Mouse (Mus musculus): ENCODE data around the gene Sidt1. TPM values are rescaled to one million over a fixed set of nuclear protein-coding genes. Genes with fewer than 3 reads are reported as not detected.

The Sidt1 gene
- polyA plus RNA-seq, 1 experiment from 2014 or later = 0.05 TPM

DNA sequence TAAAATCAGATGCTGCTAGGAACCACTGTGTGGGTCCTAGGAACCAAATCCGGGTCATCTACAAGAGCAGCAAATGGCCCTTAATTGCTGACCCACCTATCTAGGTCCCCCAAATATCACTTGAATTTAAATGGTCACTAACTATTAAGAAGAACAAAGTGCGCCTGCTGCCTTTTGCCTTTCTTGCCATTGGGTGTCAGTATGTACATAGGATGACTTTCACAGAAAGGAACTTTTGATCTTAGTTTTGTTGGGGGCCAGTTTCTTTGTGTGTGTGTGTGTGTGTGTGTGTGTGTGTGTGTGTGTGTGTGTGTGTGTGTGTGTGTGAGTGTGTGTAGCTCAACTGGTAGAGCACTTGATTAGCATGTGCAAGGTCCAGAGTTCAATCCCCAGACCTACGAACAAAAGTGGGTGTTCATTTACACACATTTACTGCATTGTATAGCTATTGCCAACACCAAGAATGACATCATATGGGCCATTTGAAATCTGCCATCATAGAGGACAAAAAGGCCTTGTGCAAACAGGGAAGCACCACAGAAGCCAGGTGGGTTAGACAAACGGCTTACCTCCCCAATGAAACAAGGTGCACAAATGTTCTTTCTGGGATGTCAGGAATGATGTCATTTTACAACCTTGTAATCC lies 43.9 kb downstream of the Sidt1 start:
- no peak overlapping the region for H3K27ac ChIP-seq (ENCODE audit: low read length)
- no peak for ATAC-seq (ENCODE audit: low read depth)
- H3K9me3 ChIP-seq (replicated peaks; ENCODE audit: control insufficient read depth, low read length) = no peaks in the 10 kb centered on the region
- H3K9ac ChIP-seq (ENCODE audit: low read depth, low read length) = no peak overlapping the region
- H3K4me3 ChIP-seq (ENCODE audit: low read depth, low read length) = no peak overlapping the region
- 59% methylated on average over 4 of the region's 4 CpGs for WGBS (ENCODE audit: insufficient replicate concordance)
- H3K4me2 ChIP-seq (ENCODE audit: low read depth, low read length) = no peak overlapping the region
- no peaks in the 10 kb centered on the region for H3K27me3 ChIP-seq (ENCODE audit: control insufficient read depth, insufficient read depth, low read depth, low read length)
- H3K36me3 ChIP-seq (ENCODE audit: control insufficient read depth, insufficient read depth) = no peaks in the 10 kb centered on the region
- H3K4me1 ChIP-seq (ENCODE audit: control insufficient read depth, low read depth, low read length) = no peaks in the 10 kb centered on the region

GRCm38 (mm10) chr16:44287356-44287950 lies 45.5 kb downstream of the Sidt1 start:
- WGBS (ENCODE audit: insufficient replicate concordance) = 40% methylated on average over 7 of the region's 7 CpGs
- no peak for ATAC-seq (ENCODE audit: low read depth)
- no peaks in the 10 kb centered on the region for H3K4me1 ChIP-seq (ENCODE audit: control insufficient read depth, low read depth, low read length)
- H3K4me2 ChIP-seq (ENCODE audit: low read depth, low read length) = no peak overlapping the region
- no peak overlapping the region for H3K9ac ChIP-seq (ENCODE audit: low read depth, low read length)
- no peak overlapping the region for H3K27ac ChIP-seq (ENCODE audit: low read length)
- no peaks in the 10 kb centered on the region for H3K36me3 ChIP-seq (ENCODE audit: control insufficient read depth, insufficient read depth)
- H3K9me3 ChIP-seq (replicated peaks; ENCODE audit: control insufficient read depth, low read length) = no peaks in the 10 kb centered on the region
- H3K27me3 ChIP-seq (ENCODE audit: control insufficient read depth, insufficient read depth, low read depth, low read length) = no peaks in the 10 kb centered on the region
- H3K4me3 ChIP-seq (ENCODE audit: low read depth, low read length) = no peak overlapping the region

DNA sequence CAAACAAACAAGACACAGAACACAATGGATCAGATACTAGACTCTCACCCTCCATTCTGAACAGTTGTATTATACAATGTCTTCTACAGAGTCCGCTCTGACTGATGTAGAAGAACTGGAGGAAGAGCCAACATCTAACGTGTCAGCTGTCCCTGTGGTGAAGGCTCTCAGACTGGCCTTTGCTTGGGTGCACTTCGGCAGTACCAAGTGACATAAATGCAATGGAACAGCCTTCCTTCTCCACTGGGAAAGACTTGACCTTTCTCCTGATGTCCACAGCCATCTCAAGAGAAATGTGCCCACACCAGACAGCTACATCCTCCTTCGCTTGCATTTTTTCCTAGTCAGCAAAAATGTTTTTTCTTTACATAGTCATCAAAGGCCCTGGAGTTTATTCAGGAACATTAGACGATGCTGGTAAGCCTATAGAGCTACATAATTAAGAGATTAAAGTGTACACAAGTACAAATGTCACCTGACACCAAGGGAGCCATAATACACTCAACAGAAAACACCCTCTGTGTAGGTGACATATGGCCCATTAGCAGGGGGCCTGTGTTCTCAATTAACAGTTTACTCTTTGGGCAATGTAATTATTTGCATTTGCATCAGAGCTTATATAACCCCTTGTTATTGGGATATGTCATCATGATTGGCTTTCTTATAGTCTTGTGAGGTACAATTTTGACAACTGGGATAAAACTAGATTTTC lies 50.2 kb downstream of the Sidt1 start:
- no peaks in the 10 kb centered on the region for H3K27me3 ChIP-seq (ENCODE audit: control insufficient read depth, insufficient read depth, low read depth, low read length)
- H3K9me3 ChIP-seq (replicated peaks; ENCODE audit: control insufficient read depth, low read length) = no peaks in the 10 kb centered on the region
- H3K4me3 ChIP-seq (ENCODE audit: low read depth, low read length) = no peak overlapping the region
- H3K4me1 ChIP-seq (ENCODE audit: control insufficient read depth, low read depth, low read length) = no peaks in the 10 kb centered on the region
- H3K27ac ChIP-seq (ENCODE audit: low read length) = no peak overlapping the region
- ATAC-seq (ENCODE audit: low read depth) = no peak
- 63% methylated on average over 5 of the region's 5 CpGs for WGBS (ENCODE audit: insufficient replicate concordance)
- no peak overlapping the region for H3K4me2 ChIP-seq (ENCODE audit: low read depth, low read length)
- H3K9ac ChIP-seq (ENCODE audit: low read depth, low read length) = no peak overlapping the region
- no peaks in the 10 kb centered on the region for H3K36me3 ChIP-seq (ENCODE audit: control insufficient read depth, insufficient read depth)

- WGBS (ENCODE audit: insufficient replicate concordance) = 38% methylated on average over 3 of the region's 3 CpGs
- ATAC-seq (ENCODE audit: low read depth) = no peak
- no peak overlapping the region for H3K4me3 ChIP-seq (ENCODE audit: low read depth, low read length)
- no peaks in the 10 kb centered on the region for H3K27me3 ChIP-seq (ENCODE audit: control insufficient read depth, insufficient read depth, low read depth, low read length)
- H3K4me2 ChIP-seq (ENCODE audit: low read depth, low read length) = no peak overlapping the region
- H3K27ac ChIP-seq (ENCODE audit: low read length) = no peak overlapping the region
- H3K9ac ChIP-seq (ENCODE audit: low read depth, low read length) = no peak overlapping the region
- H3K36me3 ChIP-seq (ENCODE audit: control insufficient read depth, insufficient read depth) = no peaks in the 10 kb centered on the region
- H3K4me1 ChIP-seq (ENCODE audit: control insufficient read depth, low read depth, low read length) = no peaks in the 10 kb centered on the region
- H3K9me3 ChIP-seq (replicated peaks; ENCODE audit: control insufficient read depth, low read length) = no peaks in the 10 kb centered on the region
Measured at GRCm38 (mm10) chr16:44282036-44282435, 51.0 kb downstream of the Sidt1 start.

GRCm38 (mm10) chr16:44280806-44281205 lies 52.2 kb downstream of the Sidt1 start:
- H3K9me3 ChIP-seq (replicated peaks; ENCODE audit: control insufficient read depth, low read length) = no peaks in the 10 kb centered on the region
- H3K4me2 ChIP-seq (ENCODE audit: low read depth, low read length) = no peak overlapping the region
- no peaks in the 10 kb centered on the region for H3K4me1 ChIP-seq (ENCODE audit: control insufficient read depth, low read depth, low read length)
- no peak overlapping the region for H3K27ac ChIP-seq (ENCODE audit: low read length)
- no peak overlapping the region for H3K9ac ChIP-seq (ENCODE audit: low read depth, low read length)
- H3K4me3 ChIP-seq (ENCODE audit: low read depth, low read length) = no peak overlapping the region
- H3K27me3 ChIP-seq (ENCODE audit: control insufficient read depth, insufficient read depth, low read depth, low read length) = no peaks in the 10 kb centered on the region
- WGBS (ENCODE audit: insufficient replicate concordance) = 65% methylated on average over 2 of the region's 2 CpGs
- no peaks in the 10 kb centered on the region for H3K36me3 ChIP-seq (ENCODE audit: control insufficient read depth, insufficient read depth)
- ATAC-seq (ENCODE audit: low read depth) = no peak

- H3K4me3 ChIP-seq (ENCODE audit: low read depth, low read length) = no peak overlapping the region
- H3K9me3 ChIP-seq (replicated peaks; ENCODE audit: control insufficient read depth, low read length) = no peaks in the 10 kb centered on the region
- no peaks in the 10 kb centered on the region for H3K36me3 ChIP-seq (ENCODE audit: control insufficient read depth, insufficient read depth)
- WGBS (ENCODE audit: insufficient replicate concordance) = 78% methylated on average over 10 of the region's 10 CpGs
- no peak for ATAC-seq (ENCODE audit: low read depth)
- H3K9ac ChIP-seq (ENCODE audit: low read depth, low read length) = no peak overlapping the region
- no peaks in the 10 kb centered on the region for H3K4me1 ChIP-seq (ENCODE audit: control insufficient read depth, low read depth, low read length)
- no peak overlapping the region for H3K27ac ChIP-seq (ENCODE audit: low read length)
- no peak overlapping the region for H3K4me2 ChIP-seq (ENCODE audit: low read depth, low read length)
- H3K27me3 ChIP-seq (ENCODE audit: control insufficient read depth, insufficient read depth, low read depth, low read length) = no peaks in the 10 kb centered on the region
Measured at GRCm38 (mm10) chr16:44277212-44277611, 55.8 kb downstream of the Sidt1 start.

- no peaks in the 10 kb centered on the region for H3K27me3 ChIP-seq (ENCODE audit: control insufficient read depth, insufficient read depth, low read depth, low read length)
- H3K9me3 ChIP-seq (replicated peaks; ENCODE audit: control insufficient read depth, low read length) = no peaks in the 10 kb centered on the region
- H3K36me3 ChIP-seq (ENCODE audit: control insufficient read depth, insufficient read depth) = no peaks in the 10 kb centered on the region
- H3K27ac ChIP-seq (ENCODE audit: low read length) = no peak overlapping the region
- ATAC-seq (ENCODE audit: low read depth) = no peak
- no peak overlapping the region for H3K4me3 ChIP-seq (ENCODE audit: low read depth, low read length)
- no peaks in the 10 kb centered on the region; the same call in 1 of the 2 replicates for H3K4me1 ChIP-seq (ENCODE audit: control insufficient read depth, low read depth, low read length)
- H3K9ac ChIP-seq (ENCODE audit: low read depth, low read length) = no peak overlapping the region
- no peak overlapping the region for H3K4me2 ChIP-seq (ENCODE audit: low read depth, low read length)
- 45% methylated on average over 9 of the region's 9 CpGs for WGBS (ENCODE audit: insufficient replicate concordance)
Measured at GRCm38 (mm10) chr16:44271371-44272038, 61.5 kb downstream of the Sidt1 start.

DNA sequence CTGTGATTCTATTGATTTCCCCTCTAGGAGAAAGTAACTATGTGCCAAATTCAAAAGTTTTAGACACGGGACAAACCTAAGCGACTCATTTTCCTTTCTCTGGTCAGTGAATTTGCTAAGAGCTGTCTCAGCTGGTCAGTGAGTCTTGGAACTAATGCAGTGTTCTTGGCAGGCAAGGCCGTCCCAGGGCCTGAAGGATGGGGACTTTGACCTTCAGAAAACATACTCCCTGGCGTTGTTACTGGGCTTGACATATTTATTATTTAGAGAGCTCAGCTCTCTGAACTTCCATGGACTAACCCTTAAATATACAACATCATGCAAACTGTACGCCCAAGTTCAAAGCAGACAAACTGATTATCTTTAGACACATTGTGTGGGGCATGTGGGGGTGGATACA lies 62.4 kb downstream of the Sidt1 start:
- Histone ChIP-seq H3K9ac (ENCODE audit: low read depth, low read length) (no peak overlapping the region), H3K27ac (ENCODE audit: low read length) (no peak overlapping the region), H3K4me2 (ENCODE audit: low read depth, low read length) (no peak overlapping the region), H3K36me3 (ENCODE audit: control insufficient read depth, insufficient read depth) (no peaks in the 10 kb centered on the region), H3K4me3 (ENCODE audit: low read depth, low read length) (no peak overlapping the region), H3K4me1 (ENCODE audit: control insufficient read depth, low read depth, low read length) (peaks cover 7% of the 10 kb centered on the region; the same call in 1 of the 2 replicates), H3K9me3 (replicated peaks; ENCODE audit: control insufficient read depth, low read length) (no peaks in the 10 kb centered on the region), H3K27me3 (ENCODE audit: control insufficient read depth, insufficient read depth, low read depth, low read length) (no peaks in the 10 kb centered on the region)
- WGBS (ENCODE audit: insufficient replicate concordance) = 58% methylated on average over 5 of the region's 5 CpGs
- ATAC-seq (ENCODE audit: low read depth) = no peak

DNA sequence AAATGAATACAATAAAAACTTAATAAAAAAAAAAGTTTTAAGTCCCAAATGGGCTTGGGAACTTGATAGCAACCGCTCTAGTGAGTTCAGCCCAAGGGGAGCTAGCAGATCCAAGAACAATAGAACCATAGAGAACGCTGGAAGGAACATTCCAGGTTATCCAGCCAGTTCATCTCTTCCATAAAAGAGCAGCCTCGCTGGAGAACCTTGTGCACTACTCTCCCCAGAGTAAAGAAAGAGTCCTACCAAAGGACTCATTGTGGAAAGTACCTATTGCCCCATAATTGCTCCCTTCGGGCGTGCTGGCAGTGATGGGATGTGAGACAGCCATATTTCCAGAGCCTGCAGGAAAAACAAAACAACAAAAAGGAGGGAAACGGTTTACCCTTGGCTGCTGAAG lies 63.4 kb downstream of the Sidt1 start:
- H3K4me2 ChIP-seq (ENCODE audit: low read depth, low read length) = no peak overlapping the region
- H3K36me3 ChIP-seq (ENCODE audit: control insufficient read depth, insufficient read depth) = no peaks in the 10 kb centered on the region
- H3K9me3 ChIP-seq (replicated peaks; ENCODE audit: control insufficient read depth, low read length) = no peaks in the 10 kb centered on the region
- H3K27ac ChIP-seq (ENCODE audit: low read length) = no peak overlapping the region
- H3K4me1 ChIP-seq (ENCODE audit: control insufficient read depth, low read depth, low read length) = peaks cover 8% of the 10 kb centered on the region; the same call in 1 of the 2 replicates
- no peak overlapping the region for H3K4me3 ChIP-seq (ENCODE audit: low read depth, low read length)
- no peak overlapping the region for H3K9ac ChIP-seq (ENCODE audit: low read depth, low read length)
- WGBS (ENCODE audit: insufficient replicate concordance) = 56% methylated on average over 6 of the region's 6 CpGs
- no peak for ATAC-seq (ENCODE audit: low read depth)
- no peaks in the 10 kb centered on the region for H3K27me3 ChIP-seq (ENCODE audit: control insufficient read depth, insufficient read depth, low read depth, low read length)

All from liver, embryonic 16.5 days (tissue).